ENCODE assay signal across 15 mouse cellular contexts in genomic region chr1:37336794-37337193, GRCm38 (mm10).
"Had no signal": no experiment of that assay in that cellular context is flagged by ENCODE, and none has a peak within 500 bp of the region (broad histone marks: within the 10 kb centered on the region; RNA-seq: fewer than 3 reads in every experiment).

No protein-coding gene starts in this region.

- DNase-seq: kidney, adult 18-20 months; kidney, adult 9 months; kidney, postnatal 36 days; left cerebral cortex, postnatal 4 days; liver, postnatal 0 days; lung, postnatal 4 days; midbrain, embryonic 14.5 days; thymus, adult 18-20 months; thymus, postnatal 36 days had no signal

- H3K9me3 ChIP-seq: limb, embryonic 12.5 days; limb, embryonic 15.5 days had no signal

- H3K4me3 ChIP-seq: limb, embryonic 12.5 days; limb, embryonic 15.5 days had no signal

- H3K27ac ChIP-seq: limb, embryonic 12.5 days; limb, embryonic 15.5 days; liver, embryonic 14.5 days had no signal

- H3K9ac ChIP-seq: limb, embryonic 12.5 days; limb, embryonic 15.5 days; liver, embryonic 14.5 days; liver, postnatal 0 days had no signal

- H3K27me3 ChIP-seq: limb, embryonic 12.5 days; limb, embryonic 15.5 days had no signal

- H3K4me2 ChIP-seq: limb, embryonic 12.5 days; limb, embryonic 15.5 days; liver, embryonic 11.5 days; midbrain, embryonic 11.5 days had no signal

- ATAC-seq: intestine, embryonic 16.5 days; liver, postnatal 0 days had no signal

- H3K36me3 ChIP-seq: limb, embryonic 12.5 days; limb, embryonic 15.5 days had no signal
